Mouse (Mus musculus) kidney, postnatal 4 days (tissue): ENCODE measurements around the gene Tfap4.
A peak's percentile ranks its signal among the peaks of the same experiment; 100 is the strongest.
"Not testable (repeated sequence)": the region's sequence is repeated elsewhere in the genome, so short reads cannot be mapped to it uniquely, and the experiment has no call there.

Experiments
- DNase-seq, 2 experiments: peaks; one replicate each; pipeline ENCODE4 v3.0.0; 2021; ENCODE audit warnings: mixed read lengths in 2 of 2

Tfap4 gene

DNA sequence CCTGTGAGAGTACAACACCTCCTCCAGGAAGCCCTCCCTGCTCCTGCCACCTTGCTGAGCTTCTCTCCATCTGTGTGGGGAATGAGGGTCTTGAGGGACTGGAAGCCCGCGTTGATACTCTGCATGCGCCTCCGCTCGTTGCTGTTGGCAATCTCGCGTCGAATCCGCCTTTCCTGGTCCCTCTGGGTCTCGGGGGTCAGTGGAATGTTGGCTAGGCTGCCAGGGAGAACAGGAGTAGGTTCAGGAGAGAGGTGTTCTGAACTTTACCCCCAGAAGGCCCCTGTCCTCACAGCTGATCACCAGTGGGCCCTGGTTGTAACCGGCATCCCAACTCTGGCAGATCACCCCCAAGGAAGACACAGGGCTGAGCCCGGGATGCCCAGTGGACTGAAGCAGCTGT is 7.8 kb downstream of the Tfap4 start:
- no peak for DNase-seq

DNA sequence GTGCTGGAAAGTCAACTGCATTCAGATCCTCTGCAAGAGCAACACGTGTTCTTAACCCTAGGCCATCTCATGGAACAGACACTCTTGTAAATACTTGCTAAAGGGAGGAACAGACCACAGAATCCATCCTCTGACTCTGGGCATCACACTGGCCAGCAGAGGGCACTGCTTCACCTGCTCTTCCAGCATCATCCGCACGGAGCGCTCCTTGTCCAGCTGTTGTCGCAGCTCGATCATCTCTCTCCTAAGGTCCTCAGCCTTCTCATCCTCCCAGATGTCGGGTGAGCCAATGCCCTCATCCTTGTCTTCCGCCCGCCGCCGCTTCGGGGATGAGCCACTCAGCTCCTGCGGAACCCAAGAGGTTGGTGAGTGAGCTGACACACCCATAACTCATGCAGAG is 8.6 kb downstream of the Tfap4 start:
- DNase-seq, result peak; percentile 85 to 89

- DNase-seq, result peak in 1 of 2 experiments; percentile 31
Observed at GRCm38 (mm10) chr16:4548953-4549688, 10.5 kb downstream of the Tfap4 start.

GRCm38 (mm10) chr16:4547611-4548010 is 12.0 kb downstream of the Tfap4 start:
- no peak for DNase-seq

DNA sequence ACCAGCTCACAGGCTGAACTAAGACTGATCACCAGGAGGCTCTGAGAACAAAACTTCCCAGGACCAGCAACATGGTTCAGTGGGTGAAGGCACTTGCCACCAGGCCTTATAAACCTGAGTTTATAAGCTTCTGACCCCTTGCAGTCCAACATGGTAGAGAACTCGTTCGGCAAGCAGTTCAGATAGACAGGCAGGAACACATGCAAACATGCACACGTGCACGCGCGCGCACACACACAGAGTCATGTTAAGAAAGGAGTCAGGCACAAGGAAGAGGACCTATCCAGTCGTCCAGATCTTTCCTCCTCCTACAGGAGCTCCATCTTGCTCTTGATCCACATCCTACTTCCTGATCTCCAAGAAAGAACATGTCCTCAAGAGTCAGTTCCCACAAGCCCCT is 12.8 kb downstream of the Tfap4 start:
- DNase-seq, result no peak

GRCm38 (mm10) chr16:4544845-4545244 is 14.8 kb downstream of the Tfap4 start:
- DNase-seq, result no peak

GRCm38 (mm10) chr16:4543266-4543665 is 16.4 kb downstream of the Tfap4 start:
- no peak for DNase-seq

GRCm38 (mm10) chr16:4542236-4542774 is 17.3 kb downstream of the Tfap4 start:
- DNase-seq, result no peak

DNA sequence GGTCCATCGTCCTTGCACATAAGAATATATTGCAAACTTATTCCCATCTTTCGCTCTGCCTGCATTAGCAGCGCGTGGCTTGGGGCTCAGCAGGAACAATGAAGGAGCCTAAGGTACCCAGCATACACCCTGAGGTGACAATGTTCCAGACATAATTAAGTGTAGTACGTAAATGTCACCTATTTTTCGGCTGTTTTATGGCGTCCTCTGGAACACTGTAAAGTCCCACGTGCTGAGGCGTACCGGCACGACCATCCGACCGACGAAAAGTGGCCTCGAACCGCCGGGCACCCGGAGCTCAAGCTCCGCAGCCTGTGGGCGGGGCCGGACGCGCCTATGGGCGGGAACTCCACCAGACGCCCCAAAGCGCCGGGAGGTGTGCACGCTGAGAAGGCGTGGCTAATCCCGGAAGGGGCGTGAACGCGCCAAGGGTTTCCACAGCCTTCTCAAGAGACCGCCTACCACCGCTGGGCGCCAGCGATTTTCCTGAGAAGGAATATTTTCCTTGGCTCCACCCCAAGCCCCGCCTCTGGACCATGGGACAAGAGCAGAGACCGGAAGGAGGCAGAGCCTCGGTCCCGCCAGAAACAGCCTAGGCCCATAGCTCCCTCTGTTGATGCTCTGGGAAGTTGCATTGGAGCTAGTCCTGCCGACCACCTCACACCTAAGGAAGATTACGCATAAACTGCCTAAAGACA is 18.0 kb downstream of the Tfap4 start, which contains the start of gene Srl:
Gene Srl (minus strand): TSS at position 316 of the 698 bp plus-strand sequence.
- DNase-seq, result peak; percentile 100

DNA sequence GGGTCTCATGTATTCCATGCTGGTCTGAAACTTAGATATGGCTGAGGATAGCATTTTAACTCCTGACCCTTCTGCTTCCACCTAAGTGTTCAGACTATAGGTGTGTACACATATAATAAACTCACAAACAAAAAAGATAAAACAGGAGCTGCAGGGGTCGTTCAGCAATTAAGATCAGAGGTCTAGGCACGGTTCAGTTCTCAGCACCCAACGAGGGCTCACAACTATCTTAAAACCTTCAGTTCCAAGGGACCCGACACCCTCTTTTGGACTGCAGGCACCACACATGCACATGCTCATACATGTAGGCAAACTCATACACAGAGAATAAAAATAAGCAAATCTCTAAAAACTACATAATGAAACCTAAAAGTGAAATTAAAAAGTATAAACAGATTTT is 18.6 kb downstream of the Tfap4 start:
- DNase-seq, result no peak

GRCm38 (mm10) chr16:4540064-4540775 is 19.4 kb downstream of the Tfap4 start:
- no peak for DNase-seq

DNA sequence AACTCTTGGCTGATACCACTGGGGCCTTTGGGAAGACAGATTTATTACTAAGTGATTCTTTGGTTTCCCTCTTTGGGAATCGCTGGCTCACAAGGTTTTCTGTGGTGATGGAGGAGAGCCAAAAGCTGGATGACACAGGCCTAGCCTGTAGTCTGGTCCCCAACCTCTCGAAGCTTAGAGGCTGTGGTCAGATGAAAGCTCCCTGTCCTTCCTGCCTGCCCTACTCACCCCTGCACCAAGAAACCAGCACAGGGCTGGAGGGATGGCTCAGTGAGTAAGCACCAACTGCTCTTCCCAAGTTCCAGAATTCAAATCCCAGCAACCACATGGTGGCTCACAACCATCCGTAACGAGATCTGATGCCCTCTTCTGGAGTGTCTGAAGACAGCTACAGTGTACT is 20.1 kb downstream of the Tfap4 start:
- DNase-seq, result no peak

DNA sequence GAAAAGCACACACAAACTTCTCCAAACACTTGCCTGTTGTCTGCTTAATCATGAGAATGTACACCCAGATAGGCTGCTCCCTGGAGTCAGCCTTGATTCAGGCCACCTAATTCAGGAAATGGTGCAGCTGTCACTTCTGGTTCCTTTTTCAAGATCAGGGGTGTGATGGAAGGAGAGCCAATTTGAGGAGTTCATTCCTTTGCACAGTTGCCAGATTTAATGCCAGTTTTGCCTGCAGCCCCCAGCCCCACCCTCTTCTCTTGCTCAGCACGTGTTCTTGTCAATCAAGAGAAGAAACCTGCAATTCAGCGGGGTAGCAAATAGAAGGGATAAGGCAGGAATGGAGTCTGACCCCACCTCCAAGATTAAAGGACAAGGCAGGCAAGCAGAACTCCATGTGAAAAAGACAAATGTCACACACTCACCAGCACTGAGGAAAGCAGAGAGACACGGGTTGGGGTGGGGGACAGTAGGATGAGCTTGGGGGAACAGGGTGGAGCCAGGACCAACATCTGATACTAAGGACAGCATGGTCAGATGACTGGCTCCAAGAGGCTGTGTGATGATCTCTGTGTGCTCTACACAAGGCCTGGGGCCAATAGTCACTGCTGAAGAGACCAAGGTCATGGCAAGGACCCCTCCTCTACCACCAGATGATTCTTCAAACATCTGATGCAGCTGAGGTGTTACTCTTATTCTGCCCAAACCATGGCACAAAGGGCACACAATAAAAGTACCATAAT is 21.9 kb downstream of the Tfap4 start:
- no peak for DNase-seq

- DNase-seq, result not testable (repeated sequence)
Observed at GRCm38 (mm10) chr16:4527373-4527772, 32.3 kb downstream of the Tfap4 start.

DNA sequence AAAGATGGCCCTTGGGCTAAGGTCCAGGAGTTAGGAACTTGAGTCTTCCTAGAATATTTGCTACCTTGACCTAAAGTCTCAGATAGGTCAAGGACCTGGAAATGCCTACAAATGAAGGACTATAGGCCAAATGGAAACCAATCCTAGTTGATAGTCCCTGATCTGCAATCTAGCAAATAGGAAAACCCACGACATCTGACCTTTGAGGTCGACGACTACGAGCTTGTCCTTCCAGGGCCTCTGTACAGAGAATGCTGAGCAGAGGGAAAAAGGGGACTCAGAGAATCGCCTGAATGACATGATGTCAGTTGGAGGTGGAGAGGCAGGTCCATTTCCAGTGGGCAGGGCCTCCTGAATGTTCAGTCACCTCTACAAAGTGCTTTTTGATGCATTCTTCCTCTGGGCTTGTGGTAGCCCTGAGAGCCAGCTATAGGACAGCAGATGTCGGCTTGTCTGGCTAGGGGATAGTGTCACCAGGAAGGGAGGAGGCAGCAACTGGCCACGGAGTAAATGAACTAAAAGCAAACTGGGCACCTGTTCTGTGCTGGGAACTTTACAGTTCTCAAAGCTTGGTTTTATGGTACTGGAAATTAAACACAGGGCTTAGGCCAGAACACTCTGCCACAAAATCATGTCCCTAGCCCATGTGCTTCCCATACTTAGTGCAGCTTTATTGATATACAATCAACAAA is 36.2 kb downstream of the Tfap4 start:
- no peak for DNase-seq

GRCm38 (mm10) chr16:4522879-4523278 is 36.8 kb downstream of the Tfap4 start:
- no peak for DNase-seq

GRCm38 (mm10) chr16:4521735-4522530 is 37.7 kb downstream of the Tfap4 start:
- peak in 1 of 2 experiments; percentile 35 for DNase-seq

- no peak for DNase-seq
Observed at GRCm38 (mm10) chr16:4521074-4521667, 38.5 kb downstream of the Tfap4 start.

DNA sequence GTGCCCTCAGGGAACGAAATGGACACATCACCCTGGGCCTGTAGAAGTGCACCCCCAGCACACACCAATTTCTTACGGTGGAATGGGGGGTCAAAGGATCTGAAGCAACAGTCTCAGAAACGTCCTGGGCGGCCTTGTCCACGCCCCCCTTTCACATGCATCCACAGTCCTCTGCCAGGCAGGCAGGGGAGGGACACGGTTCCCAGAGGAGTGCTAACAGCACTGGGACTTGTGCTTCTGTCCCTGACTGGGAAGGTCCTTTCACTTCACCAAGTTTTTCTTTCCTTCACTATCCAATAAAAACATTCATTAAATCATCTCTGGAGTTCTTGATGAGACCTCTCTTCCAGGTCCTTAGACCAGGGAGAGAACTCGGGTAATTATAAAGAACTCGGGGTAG is 39.0 kb downstream of the Tfap4 start:
- no peak for DNase-seq

DNA sequence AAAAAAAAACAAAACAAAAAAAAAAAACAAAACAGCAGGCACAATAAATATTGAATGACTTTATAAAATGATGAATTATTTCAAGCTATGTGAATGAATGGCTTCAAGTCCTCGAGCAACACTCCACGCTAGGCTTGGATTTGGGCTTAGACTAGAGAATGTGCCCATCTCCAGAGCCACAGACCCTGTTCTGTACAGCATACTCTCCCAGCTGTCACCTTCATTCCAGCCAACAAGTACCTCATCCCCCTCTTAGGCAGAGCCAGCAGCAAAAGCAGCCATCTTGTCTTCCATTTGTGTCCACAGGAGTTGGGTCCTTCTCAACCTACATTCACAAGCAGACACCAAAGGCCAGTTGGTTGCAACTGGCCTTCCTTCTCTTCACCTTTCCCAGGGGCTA is 39.8 kb downstream of the Tfap4 start:
- DNase-seq, result no peak

GRCm38 (mm10) chr16:4519157-4519556 is 40.5 kb downstream of the Tfap4 start:
- DNase-seq, result no peak
